In genomic region chrX:35889800-35890106, GRCm38 (mm10) we compare ENCODE assay signal across 8 mouse cellular contexts. TPM values are rescaled to one million over a fixed set of nuclear protein-coding genes. Genes with fewer than 3 reads are reported as not detected.
DNase-seq lines count a peak whose midpoint lies in the region; TF ChIP-seq lines count a peak whose summit lies in the region.

No protein-coding gene starts in this region.

- H3K36me3 ChIP-seq in heart, adult 2 months (ENCODE audit: control insufficient read depth, insufficient read depth, low read length), result no peaks in the 10 kb centered on the region
- H3K36me3 ChIP-seq in hindbrain, embryonic 10.5 days, result no peaks in the 10 kb centered on the region

- peak overlapping the region; percentile 23; the same call in 1 of the 2 replicates for H3K27ac ChIP-seq in heart, adult 2 months
- H3K27ac ChIP-seq in hindbrain, embryonic 10.5 days, result peak overlapping the region; percentile 91

- no peaks in the 10 kb centered on the region; the same call in 1 of the 2 replicates for H3K9me3 ChIP-seq in hindbrain, embryonic 10.5 days

- TF ChIP-seq POLR2A in heart, adult 2 months (IDR thresholded peaks at IDR 0.05; ENCODE audit: insufficient read depth, low read depth, low read length), result no peak

- no peaks in the 10 kb centered on the region for H3K79me2 ChIP-seq in heart, adult 2 months (replicated peaks; ENCODE audit: control insufficient read depth, insufficient read depth, low read length)

- peak in 1 of 2 experiments; percentile 30 for DNase-seq in heart, adult 2 months
- no peak for DNase-seq in heart, adult 18-20 months
- peak; percentile 3 for DNase-seq in right cerebral cortex, postnatal 25 days
- no peak for DNase-seq in right cerebral cortex, postnatal 14 days
- no peak for DNase-seq in hindbrain, embryonic 10.5 days (ENCODE audit: low spot score)
- DNase-seq in lung, postnatal 10 days, result peak; percentile 1
- DNase-seq in thymus, postnatal 14 days, result peak; percentile 56
- DNase-seq in gastrocnemius, postnatal 10 days, result no peak

- peak overlapping the region; percentile 58; the same call in 1 of the 2 replicates for H3K4me3 ChIP-seq in heart, adult 2 months
- H3K4me3 ChIP-seq in hindbrain, embryonic 10.5 days, result peak overlapping the region; percentile 63

- 21% methylated on average over 8 of the region's 8 CpGs for WGBS in heart, adult 2 months
- 16% methylated on average over 8 of the region's 8 CpGs for WGBS in hindbrain, embryonic 10.5 days

- intact Hi-C loops in heart, adult 2 months (cut with DNase I), result no loop called here

- no peak for TF ChIP-seq EP300 in heart, adult 2 months (IDR thresholded peaks at IDR 0.05; ENCODE audit: insufficient read depth, low read depth, low read length)

- no peak for TF ChIP-seq CTCF in heart, adult 2 months (IDR thresholded peaks at IDR 0.05)

- no peaks in the 10 kb centered on the region for H3K4me1 ChIP-seq in heart, adult 2 months (ENCODE audit: control insufficient read depth, insufficient read depth, low read length)
- no peaks in the 10 kb centered on the region; the same call in 1 of the 2 replicates for H3K4me1 ChIP-seq in hindbrain, embryonic 10.5 days (replicated peaks)

- no peak overlapping the region; the same call in 1 of the 2 replicates for H3K9ac ChIP-seq in heart, adult 2 months (ENCODE audit: low read depth, low read length)

- H3K27me3 ChIP-seq in heart, adult 2 months (ENCODE audit: control insufficient read depth, insufficient read depth, low read length), result no peaks in the 10 kb centered on the region; the same call in 1 of the 2 replicates
- H3K27me3 ChIP-seq in hindbrain, embryonic 10.5 days (ENCODE audit: insufficient read depth, poor library complexity, severe bottlenecking), result no peaks in the 10 kb centered on the region

RNA-seq across cellular contexts. Expression of gene Dock11, which starts 1.1 kb away (rescaled TPM):
- total RNA-seq in heart, adult 2 months (2021), result 1 to 10 TPM; 3.7 to 4.6 TPM
- 0.90 and 1.7 TPM in 2 replicates for polyA plus RNA-seq in heart, adult 2 months (2012; rRNA removed)
- 1 to 10 TPM; 3.8 to 5.3 TPM for total RNA-seq in heart, adult 18-20 months (2021)
- polyA plus RNA-seq in hindbrain, embryonic 10.5 days (2016; fragmentation: Nextera tagmentation; extraction: Ambion mirVana), result 18.1 and 18.2 TPM in 2 replicates
- total RNA-seq in gastrocnemius, postnatal 10 days (2021), result 10 to 100 TPM in 1 of 2 experiments, 1 to 10 TPM in 1; 10.0 to 12.9 TPM

Comparison
In these comparisons a context has a peak if more than half of its experiments do, and no peak if none do; other contexts are left out.
1. DNase-seq: peak in right cerebral cortex, postnatal 25 days (single experiment), lung, postnatal 10 days (single experiment) and thymus, postnatal 14 days (single experiment); none in heart, adult 18-20 months (0 of 2), right cerebral cortex, postnatal 14 days (single experiment), hindbrain, embryonic 10.5 days (single experiment) and gastrocnemius, postnatal 10 days (single experiment).